Mouse (Mus musculus) erythroblast, embryonic 14.5 days (primary cell): ENCODE measurements around the gene Hemk1. TPM values are rescaled to one million over a fixed set of nuclear protein-coding genes. Genes with fewer than 3 reads are reported as not detected.

ENCODE experiments used
- H3K27me3 ChIP-seq: 2 replicates; pipeline ENCODE4 v1.6.1; 2012; ENCODE audit warnings: inconsistent platforms; ENCODE audit not compliant: control insufficient read depth
- H3K36me3 ChIP-seq: 2 replicates; pipeline ENCODE4 v1.6.1; 2012; ENCODE audit warnings: mild to moderate bottlenecking, inconsistent platforms; ENCODE audit not compliant: control insufficient read depth
- H3K4me1 ChIP-seq: 2 replicates; pipeline ENCODE4 v1.6.1; 2012; ENCODE audit warnings: inconsistent platforms; ENCODE audit not compliant: control insufficient read depth
- H3K4me3 ChIP-seq: replicated peaks from 2 replicates; pipeline ENCODE3; 2012; ENCODE audit warnings: moderate library complexity, mild to moderate bottlenecking, inconsistent platforms
- H3K9me3 ChIP-seq: 2 replicates; pipeline ENCODE4 v1.6.1; 2012; ENCODE audit warnings: low read length, inconsistent platforms, mixed read lengths; ENCODE audit not compliant: control insufficient read depth
- GATA1 ChIP-seq: IDR thresholded peaks from 2 replicates; pipeline ENCODE4 v1.6.1; 2012; ENCODE audit warnings: low read length, inconsistent platforms, mixed read lengths
- TAL1 ChIP-seq: IDR thresholded peaks from 3 replicates; pipeline ENCODE4 v1.6.1; 2012; ENCODE audit warnings: low read length, inconsistent platforms, mixed read lengths
- polyA plus RNA-seq: library from polyadenylated mRNA; stranded (reverse); fragments of >175 nt; gene quantifications from 2 replicates; pipeline ENCODE4 v1.2.3, GENCODE M21; 2012

Gene Hemk1
- polyA plus RNA-seq, 1 experiment = 0.32 TPM

DNA sequence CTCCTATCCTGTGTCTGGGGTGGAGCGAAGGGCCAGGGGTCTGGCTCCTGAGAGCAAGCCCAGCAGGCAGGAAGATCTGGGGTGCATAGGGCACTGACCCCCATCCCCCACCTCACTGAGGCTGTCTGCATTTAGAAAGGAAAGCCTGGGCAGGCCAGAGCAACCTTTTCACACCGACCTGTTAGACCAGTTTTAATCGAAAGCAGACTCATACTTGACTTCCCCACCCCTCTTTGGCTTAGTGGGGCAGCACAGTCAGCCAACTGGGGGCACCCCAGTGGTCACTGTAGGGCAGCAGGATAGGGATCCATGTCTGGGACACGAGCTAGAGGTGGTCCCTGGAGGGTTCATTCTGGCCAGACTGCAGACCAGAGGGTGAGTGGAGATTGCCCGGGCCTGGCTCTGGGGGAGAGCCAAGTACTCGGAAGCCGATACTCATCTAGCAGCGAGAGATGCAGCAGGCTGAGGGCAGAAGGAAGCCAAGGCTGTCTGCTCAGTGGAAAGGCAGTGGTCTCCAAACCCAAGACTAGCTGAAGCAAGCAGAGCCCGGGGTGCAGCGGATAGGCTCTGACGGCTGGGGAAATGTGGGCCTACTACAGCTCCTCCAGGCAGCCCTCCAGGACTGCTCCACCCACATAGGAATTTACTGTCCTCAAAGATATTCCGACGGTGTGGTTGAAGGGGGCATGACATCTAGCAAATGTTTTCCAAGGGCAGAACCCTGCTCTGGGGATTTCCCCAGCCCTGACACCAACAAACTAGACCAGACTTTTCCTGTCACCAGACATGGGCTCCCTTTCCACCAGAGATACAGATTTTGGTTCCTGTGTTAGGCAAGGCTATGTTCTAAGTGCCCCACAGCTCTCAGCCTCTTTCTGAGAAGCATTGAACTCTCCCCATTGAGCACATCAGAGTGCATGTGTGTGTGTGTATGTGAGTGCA is 32.3 kb downstream of the Hemk1 start:
- TF ChIP-seq TAL1 = no peak
- no peak for TF ChIP-seq GATA1
- no peak overlapping the region for H3K4me3 ChIP-seq
- peaks cover 87% of the 10 kb centered on the region for H3K4me1 ChIP-seq
- no peaks in the 10 kb centered on the region for H3K9me3 ChIP-seq
- no peaks in the 10 kb centered on the region for H3K27me3 ChIP-seq
- H3K36me3 ChIP-seq = peaks cover 33% of the 10 kb centered on the region

DNA sequence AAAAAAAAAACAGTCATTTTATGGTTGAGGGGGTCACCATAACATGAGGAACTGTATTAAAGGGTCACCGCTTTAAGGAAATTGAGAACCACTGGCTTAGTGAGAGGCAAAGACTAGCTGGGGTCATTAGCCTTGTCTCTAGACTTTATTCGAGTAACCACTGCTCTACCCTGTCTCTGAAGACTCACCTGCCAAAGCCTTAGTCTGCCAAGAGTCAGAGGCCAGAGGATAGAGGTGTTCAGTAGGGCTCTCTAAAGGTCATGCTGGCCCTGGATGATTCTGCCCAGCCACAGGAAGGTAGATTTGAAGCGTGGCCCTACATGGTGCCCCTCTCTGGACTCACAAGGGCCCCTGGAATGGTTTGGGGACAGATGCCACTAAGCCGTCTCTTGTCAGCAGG is 33.1 kb downstream of the Hemk1 start:
- H3K36me3 ChIP-seq = peaks cover 42% of the 10 kb centered on the region
- no peaks in the 10 kb centered on the region for H3K9me3 ChIP-seq
- TF ChIP-seq GATA1 (no peak), TAL1 (no peak)
- no peak overlapping the region for H3K4me3 ChIP-seq
- no peaks in the 10 kb centered on the region for H3K27me3 ChIP-seq
- H3K4me1 ChIP-seq = peaks cover 94% of the 10 kb centered on the region

DNA sequence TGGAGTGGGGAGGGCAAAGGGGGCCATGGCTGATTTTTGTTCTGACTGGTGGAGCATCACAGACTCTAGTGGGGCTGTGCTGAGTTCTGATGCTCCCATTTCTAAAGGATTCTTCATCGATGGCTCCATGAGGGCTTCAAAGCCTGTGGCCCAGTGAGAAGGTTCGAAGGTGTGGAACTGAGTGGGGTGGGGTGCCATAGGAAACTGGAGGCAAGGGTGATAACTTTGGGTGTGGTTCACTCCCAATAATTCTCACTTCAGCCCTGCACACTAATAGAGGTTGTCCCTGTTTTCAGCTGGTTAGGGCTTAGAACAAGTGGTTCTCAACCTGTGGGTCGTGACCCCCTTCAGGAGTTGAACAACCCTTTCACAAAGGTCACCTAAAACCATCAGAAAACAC is 33.8 kb downstream of the Hemk1 start:
- Histone ChIP-seq H3K9me3 (no peaks in the 10 kb centered on the region), H3K27me3 (no peaks in the 10 kb centered on the region), H3K36me3 (peaks cover 48% of the 10 kb centered on the region), H3K4me3 (peak overlapping the region; percentile 21), H3K4me1 (peaks cover 95% of the 10 kb centered on the region)
- TF ChIP-seq TAL1 = no peak
- TF ChIP-seq GATA1 = no peak

DNA sequence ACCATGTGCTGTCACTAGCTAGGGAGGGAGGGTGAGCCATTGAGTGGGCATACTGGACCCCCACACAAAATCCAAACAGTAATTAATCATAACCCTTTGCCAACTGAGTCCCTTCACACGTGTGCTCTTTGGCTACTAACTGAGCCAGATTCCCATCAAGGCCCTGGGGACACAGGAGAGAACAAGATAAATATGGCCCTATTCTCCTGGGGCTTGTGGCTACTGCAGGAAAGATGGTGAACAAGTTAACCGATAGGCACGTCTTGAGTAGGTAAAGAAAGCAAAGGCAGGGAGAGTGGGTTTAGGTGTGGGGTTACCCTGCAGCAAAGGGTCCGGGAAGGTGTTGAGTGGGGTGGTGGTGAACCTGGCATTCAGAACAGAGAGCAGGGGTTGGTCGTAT is 34.2 kb downstream of the Hemk1 start:
- Histone ChIP-seq H3K27me3 (no peaks in the 10 kb centered on the region), H3K36me3 (peaks cover 53% of the 10 kb centered on the region), H3K4me3 (no peak overlapping the region), H3K4me1 (peaks cover 97% of the 10 kb centered on the region), H3K9me3 (no peaks in the 10 kb centered on the region)
- TF ChIP-seq TAL1 = no peak
- TF ChIP-seq GATA1 = no peak

DNA sequence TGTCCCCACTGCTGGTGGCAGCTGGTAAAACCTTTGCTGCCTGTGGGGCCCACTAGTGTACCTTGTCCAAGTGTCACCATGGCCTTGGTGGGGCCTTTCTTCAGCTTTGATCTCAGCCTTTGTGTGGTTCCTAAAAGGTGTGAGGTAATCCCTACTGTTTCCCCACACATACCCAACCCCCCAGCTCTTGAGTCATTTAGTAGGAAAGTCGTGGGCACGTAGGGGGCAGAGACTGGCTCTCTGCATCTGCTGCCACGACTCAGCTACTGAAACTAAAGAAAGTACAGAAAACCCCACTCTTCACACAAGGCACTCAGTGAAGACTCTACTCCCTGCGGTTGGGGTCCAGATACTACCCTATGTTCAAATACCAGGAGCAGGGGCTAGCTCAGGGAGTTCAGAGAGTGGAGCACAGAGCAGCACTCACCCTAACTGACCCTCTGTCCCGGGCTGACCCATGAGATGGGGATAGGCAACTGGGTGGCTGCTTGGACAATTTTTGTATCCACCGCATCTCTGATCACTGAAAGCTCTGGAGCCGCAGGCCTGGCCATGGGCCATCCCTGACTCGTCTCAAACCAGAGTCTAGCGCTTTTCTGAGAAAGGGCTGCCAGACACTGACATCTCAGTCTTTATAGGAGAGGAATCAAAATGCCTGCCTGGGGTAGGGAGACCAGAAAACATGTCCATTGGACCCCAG is 34.9 kb downstream of the Hemk1 start:
- Histone ChIP-seq H3K4me1 (peaks cover 97% of the 10 kb centered on the region), H3K27me3 (no peaks in the 10 kb centered on the region), H3K36me3 (peaks cover 54% of the 10 kb centered on the region), H3K9me3 (no peaks in the 10 kb centered on the region), H3K4me3 (no peak overlapping the region)
- TF ChIP-seq GATA1 (no peak), TAL1 (no peak)

DNA sequence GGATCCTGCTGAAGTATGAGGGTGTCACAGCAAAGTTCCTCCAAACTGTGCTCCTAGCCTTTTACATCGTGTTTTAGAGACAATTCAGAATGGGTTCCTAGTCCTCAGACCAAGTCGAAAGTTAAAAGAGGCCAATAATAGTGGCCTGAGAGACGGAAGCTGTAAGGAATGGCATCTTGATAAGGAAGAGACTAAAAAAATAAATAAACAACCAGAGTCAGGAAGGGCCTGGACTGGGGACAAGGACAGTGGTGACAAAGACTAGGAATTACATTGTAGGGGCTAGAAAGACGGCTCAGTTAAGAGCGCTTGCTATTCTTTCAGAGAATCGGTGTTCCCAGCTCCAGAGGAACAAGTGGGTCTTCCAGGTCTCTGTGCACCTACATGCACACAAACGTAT is 35.6 kb downstream of the Hemk1 start:
- H3K27me3 ChIP-seq = no peaks in the 10 kb centered on the region
- peaks cover 54% of the 10 kb centered on the region for H3K36me3 ChIP-seq
- H3K4me1 ChIP-seq = peaks cover 97% of the 10 kb centered on the region
- no peak overlapping the region for H3K4me3 ChIP-seq
- no peaks in the 10 kb centered on the region for H3K9me3 ChIP-seq
- no peak for TF ChIP-seq TAL1
- no peak for TF ChIP-seq GATA1

DNA sequence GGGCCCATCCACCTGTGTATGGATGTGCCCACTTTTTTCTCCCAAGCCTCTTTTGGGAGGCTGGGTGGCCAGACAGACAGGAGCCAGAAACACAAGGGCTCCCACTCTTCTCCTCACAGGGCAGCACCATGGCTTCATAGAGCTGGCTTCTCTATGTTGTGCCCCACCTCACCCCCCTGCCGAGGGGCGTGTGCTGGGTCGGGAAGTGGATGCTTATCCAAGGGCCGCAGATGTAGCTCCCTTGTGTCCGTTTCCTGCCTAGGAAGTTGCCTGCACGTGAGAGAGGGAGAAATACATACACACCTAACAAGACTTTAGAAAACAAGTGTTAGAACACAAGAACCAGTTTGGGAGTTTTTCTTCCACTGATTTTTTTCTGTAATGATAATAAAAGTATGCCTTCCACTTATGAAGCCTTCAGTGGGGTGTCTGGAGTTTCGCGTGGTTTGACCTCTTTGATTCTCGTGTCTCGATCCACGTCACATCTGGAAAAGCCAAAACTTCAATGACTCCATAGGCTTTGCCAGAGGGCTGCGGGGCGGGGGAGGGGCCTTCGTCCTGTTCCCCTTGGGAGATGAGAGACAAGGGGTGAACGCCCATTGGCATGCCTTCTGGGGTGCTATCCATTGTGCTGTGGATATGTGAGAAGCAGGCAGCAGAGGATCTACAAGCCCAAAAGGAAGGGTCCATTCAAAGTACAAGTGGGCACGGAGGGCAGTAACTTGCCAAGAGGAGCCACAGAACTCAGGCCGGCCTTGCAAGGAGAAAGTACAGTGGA is 36.4 kb downstream of the Hemk1 start:
- Histone ChIP-seq H3K27me3 (no peaks in the 10 kb centered on the region), H3K4me1 (peaks cover 97% of the 10 kb centered on the region), H3K36me3 (peaks cover 54% of the 10 kb centered on the region), H3K4me3 (no peak overlapping the region), H3K9me3 (no peaks in the 10 kb centered on the region)
- no peak for TF ChIP-seq TAL1
- no peak for TF ChIP-seq GATA1

DNA sequence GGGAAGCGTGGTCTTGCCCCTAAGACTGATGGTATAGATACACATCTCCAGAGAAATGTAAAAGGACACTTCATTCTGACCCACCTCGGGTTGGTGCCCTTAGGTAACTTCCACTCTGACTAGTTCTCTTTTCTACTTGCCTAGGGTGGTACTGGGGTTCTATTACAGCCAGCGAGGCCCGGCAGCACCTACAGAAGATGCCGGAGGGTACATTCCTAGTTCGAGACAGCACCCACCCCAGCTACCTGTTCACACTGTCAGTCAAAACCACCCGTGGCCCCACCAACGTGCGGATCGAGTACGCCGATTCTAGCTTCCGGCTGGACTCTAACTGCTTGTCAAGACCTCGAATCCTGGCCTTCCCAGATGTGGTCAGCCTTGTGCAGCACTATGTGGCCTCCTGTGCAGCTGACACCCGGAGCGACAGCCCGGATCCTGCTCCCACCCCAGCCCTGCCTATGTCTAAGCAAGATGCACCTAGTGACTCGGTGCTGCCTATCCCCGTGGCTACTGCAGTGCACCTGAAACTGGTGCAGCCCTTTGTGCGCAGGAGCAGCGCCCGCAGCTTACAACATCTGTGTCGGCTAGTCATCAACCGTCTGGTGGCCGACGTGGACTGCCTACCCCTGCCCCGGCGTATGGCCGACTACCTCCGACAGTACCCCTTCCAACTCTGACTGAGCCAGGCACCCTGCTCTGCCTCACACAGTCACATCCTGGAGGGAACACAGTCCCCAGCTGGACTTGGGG is 37.8 kb downstream of the Hemk1 start:
- TF ChIP-seq GATA1 (no peak), TAL1 (no peak)
- peaks cover 54% of the 10 kb centered on the region for H3K36me3 ChIP-seq
- H3K9me3 ChIP-seq = no peaks in the 10 kb centered on the region
- no peaks in the 10 kb centered on the region for H3K27me3 ChIP-seq
- H3K4me3 ChIP-seq = no peak overlapping the region
- peaks cover 99% of the 10 kb centered on the region for H3K4me1 ChIP-seq
